Mouse (Mus musculus) stomach, embryonic 16.5 days (tissue): ENCODE results near the gene Def6. TPM values are rescaled to one million over a fixed set of nuclear protein-coding genes. Genes with fewer than 3 reads are reported as not detected.

Source experiments
- ATAC-seq: fragments of 200-750 bp; cut with Nextera tagmentation; 2 replicates; pipeline ENCODE4 v1.8.0; 2017; ENCODE audit warnings: moderate number of reproducible peaks, moderate TSS enrichment; ENCODE audit not compliant: insufficient read depth, low FRiP score
- H3K27ac ChIP-seq: fragments of 300-500 bp; sonication (generic); 2 replicates; pipeline ENCODE4 v1.5.1; 2014; ENCODE audit warnings: low read length
- H3K27me3 ChIP-seq: fragments of 300-500 bp; sonication (generic); 2 replicates; pipeline ENCODE4 v1.6.1; 2014; ENCODE audit warnings: low read length, control low read depth, mixed read lengths; ENCODE audit not compliant: control insufficient read depth, insufficient read depth
- H3K36me3 ChIP-seq: fragments of 300-500 bp; sonication (generic); 2 replicates; pipeline ENCODE4 v1.6.1; 2014; ENCODE audit warnings: low read length; ENCODE audit not compliant: control insufficient read depth, insufficient read depth
- H3K4me1 ChIP-seq: fragments of 300-500 bp; sonication (generic); 2 replicates; pipeline ENCODE4 v1.6.1; 2014; ENCODE audit warnings: low read length, control low read depth, mixed read lengths; ENCODE audit not compliant: control insufficient read depth, insufficient read depth
- H3K4me2 ChIP-seq: fragments of 300-500 bp; sonication (generic); 2 replicates; pipeline ENCODE4 v1.6.1; 2014; ENCODE audit warnings: low read depth, low read length, mixed read lengths
- H3K4me3 ChIP-seq: fragments of 300-500 bp; sonication (generic); replicated peaks from 2 replicates; pipeline ENCODE4 v1.5.1; 2014; ENCODE audit warnings: mild to moderate bottlenecking, low read length
- H3K9ac ChIP-seq: fragments of 300-500 bp; sonication (generic); 2 replicates; pipeline ENCODE4 v1.6.1; 2014; ENCODE audit warnings: low read length
- H3K9me3 ChIP-seq: fragments of 300-500 bp; sonication (generic); replicated peaks from 2 replicates; pipeline ENCODE4 v1.6.1; 2016; ENCODE audit warnings: low read length, control low read depth; ENCODE audit not compliant: control insufficient read depth
- WGBS: fragments of 180-500 bp; shearing (Covaris S2); extraction: QIAGEN DNeasy Blood & Tissue Kit; methylation state at CpG from one replicate; pipeline ENCODE4 v1.1.7; 2014; 5-methylcytosine and 5-hydroxymethylcytosine counted together
- polyA plus RNA-seq: library from polyadenylated mRNA; unstranded; fragments of >200 nt; fragmentation: Nextera tagmentation; extraction: Ambion mirVana; gene quantifications from 2 replicates; pipeline ENCODE4 v1.2.1, GENCODE M21; 2015

Gene Def6
- polyA plus RNA-seq, 1 experiment from 2014 or later: 8.8 TPM

DNA sequence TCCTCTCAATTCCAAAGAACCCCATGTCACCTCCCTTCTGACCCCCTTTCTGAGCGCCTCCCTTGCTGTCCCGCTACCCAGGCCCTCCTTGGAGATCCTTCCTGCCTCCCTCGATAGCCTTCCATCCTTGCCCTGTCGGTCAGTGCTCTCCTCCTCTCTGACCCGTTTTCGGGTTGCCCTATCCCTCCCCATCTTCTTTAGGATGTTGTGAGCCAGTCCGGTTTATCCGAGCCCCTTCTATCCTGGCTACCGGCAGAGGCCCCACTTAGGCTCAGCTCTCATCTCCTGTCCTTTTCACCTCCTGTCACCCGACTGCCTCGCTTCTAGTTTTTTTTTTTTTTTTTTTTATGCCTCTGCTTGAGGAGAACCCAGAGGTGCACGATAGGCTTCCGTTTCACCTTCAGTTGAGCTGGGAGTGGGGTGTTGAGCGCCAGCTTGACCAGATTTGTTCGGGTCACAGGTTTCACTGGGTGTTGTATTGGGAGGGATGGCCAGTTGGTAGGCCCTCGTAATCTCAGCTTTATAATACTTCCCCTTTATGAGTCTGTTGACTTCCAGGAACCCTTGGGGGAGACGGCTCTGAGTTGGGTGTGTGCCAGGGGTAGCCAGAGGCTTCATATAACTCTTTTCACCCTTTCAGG, 25.6 kb downstream of the Def6 start:
- WGBS: 4% methylated on average over 17 of the region's 17 CpGs
- Histone ChIP-seq H3K27ac (peak overlapping the region; percentile 88), H3K9me3 (no peaks in the 10 kb centered on the region), H3K4me3 (peak overlapping the region; percentile 77), H3K36me3 (no peaks in the 10 kb centered on the region), H3K9ac (peak overlapping the region; percentile 88), H3K4me1 (peaks cover 28% of the 10 kb centered on the region), H3K4me2 (peak overlapping the region; percentile 68), H3K27me3 (no peaks in the 10 kb centered on the region)
- ATAC-seq: no peak

DNA sequence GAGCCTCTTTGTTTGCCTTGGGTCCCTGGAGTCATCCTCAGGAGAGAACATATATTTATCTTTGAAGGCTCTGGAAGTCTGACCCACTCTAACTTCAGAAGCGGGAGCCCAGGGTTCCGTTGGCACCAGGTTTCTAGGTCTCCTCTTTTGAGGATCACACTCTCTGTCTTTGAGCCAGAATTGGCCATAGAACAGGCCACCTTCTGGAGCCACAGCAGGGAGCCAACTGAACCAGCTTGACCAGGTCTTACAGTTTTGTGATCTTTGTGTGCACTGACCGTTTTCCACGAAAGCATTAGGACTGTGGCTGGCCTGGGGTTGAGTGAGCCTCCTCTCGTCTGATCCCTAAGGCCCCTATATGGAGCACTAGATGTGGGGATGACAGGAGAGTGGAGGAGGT, 27.1 kb downstream of the Def6 start:
- H3K9me3 ChIP-seq: no peaks in the 10 kb centered on the region
- peak overlapping the region; percentile 68 for H3K4me2 ChIP-seq
- H3K27me3 ChIP-seq: no peaks in the 10 kb centered on the region
- no peak for ATAC-seq
- H3K9ac ChIP-seq: peak overlapping the region; percentile 22; the same call in 1 of the 2 replicates
- no peaks in the 10 kb centered on the region for H3K36me3 ChIP-seq
- 80% methylated on average over 5 of the region's 5 CpGs for WGBS
- H3K27ac ChIP-seq: peak overlapping the region; percentile 77
- H3K4me3 ChIP-seq: no peak overlapping the region; the same call in 1 of the 2 replicates
- peaks cover 28% of the 10 kb centered on the region for H3K4me1 ChIP-seq

DNA sequence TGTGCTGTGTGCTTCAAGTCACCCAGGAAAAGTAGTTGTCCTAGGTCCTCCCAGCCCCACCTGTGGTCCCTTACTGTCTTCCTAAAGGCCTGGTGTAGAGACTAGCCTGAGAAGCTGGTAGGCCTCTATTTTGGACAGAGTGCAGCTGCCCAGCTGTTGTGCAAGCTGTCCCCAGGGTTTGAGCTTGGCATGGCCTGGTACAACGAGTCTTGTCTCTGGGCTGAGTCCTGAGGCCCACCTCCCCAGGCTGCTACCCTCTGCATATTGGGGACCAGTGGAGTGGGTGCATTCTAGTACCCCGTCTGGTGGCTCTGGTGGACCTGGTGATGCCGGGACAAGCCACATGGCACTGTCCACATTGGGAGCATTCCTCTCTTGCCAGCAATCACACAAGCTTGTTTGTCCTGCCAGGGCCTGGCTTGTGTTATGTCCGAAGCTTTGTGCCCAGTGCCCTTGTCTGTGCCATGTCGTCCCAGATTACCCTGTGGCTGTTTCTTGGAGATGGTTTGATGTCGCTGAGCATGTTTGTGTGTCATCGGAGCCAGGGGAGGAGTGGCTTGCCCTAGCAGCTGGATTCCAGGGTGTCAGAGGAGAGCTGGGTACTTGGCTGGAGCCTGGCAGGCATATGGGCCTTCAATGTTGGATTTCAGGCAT, 28.5 kb downstream of the Def6 start:
- Histone ChIP-seq H3K9me3 (no peaks in the 10 kb centered on the region), H3K4me3 (no peak overlapping the region), H3K9ac (peak overlapping the region; percentile 6; the same call in 1 of the 2 replicates), H3K4me1 (peaks cover 28% of the 10 kb centered on the region), H3K27me3 (no peaks in the 10 kb centered on the region), H3K36me3 (no peaks in the 10 kb centered on the region), H3K27ac (no peak overlapping the region), H3K4me2 (no peak overlapping the region)
- ATAC-seq: no peak
- 76% methylated on average over 7 of the region's 7 CpGs for WGBS

DNA sequence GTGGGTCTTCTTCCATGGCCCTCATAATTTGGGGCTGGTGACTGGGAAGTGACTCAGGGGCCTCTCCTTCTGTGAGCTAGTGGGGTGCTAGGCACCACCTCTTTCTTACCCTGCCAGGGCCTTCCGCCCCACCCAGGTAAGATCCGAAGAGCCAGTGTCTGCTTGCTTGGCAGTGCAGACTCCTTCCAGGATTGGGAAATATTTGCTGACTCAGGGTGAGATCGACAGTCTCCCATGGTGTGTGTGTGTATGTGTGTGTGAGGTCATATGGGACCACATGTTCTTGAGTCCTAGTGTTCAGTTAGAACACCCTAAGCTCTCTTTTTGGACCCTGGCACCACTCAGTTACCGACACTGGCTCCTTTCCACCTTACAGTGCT, 29.0 kb downstream of the Def6 start:
- Histone ChIP-seq H3K4me1 (peaks cover 28% of the 10 kb centered on the region), H3K27ac (no peak overlapping the region), H3K36me3 (no peaks in the 10 kb centered on the region), H3K4me3 (no peak overlapping the region), H3K4me2 (no peak overlapping the region), H3K9ac (0 out of 2 replicates have a peak overlapping the region, but pooled peaks have one; percentile 6), H3K9me3 (no peaks in the 10 kb centered on the region), H3K27me3 (no peaks in the 10 kb centered on the region)
- no peak for ATAC-seq
- WGBS: 64% methylated on average over 4 of the region's 4 CpGs

DNA sequence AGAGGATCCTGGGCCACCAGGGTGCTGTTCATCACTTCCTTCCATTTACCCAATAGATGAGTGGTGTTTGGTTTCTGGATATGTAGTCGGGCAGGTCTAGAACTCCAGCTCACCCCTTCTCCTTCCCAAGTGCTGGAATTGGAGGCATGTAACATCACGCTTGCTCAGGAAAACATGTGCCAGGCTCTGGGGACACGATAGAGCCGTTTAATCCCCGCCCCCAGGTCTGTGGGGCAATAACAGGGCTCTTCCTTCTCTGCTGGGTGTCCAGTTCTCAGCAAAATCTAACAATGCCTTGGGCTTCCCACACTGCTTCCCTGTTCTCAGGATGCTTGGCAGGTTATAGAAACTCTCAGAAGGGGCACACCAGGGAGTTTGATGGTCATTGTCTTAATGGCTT, 29.8 kb downstream of the Def6 start:
- Histone ChIP-seq H3K27ac (no peak overlapping the region), H3K4me2 (no peak overlapping the region), H3K4me3 (no peak overlapping the region), H3K36me3 (no peaks in the 10 kb centered on the region), H3K9me3 (no peaks in the 10 kb centered on the region), H3K27me3 (no peaks in the 10 kb centered on the region), H3K9ac (no peak overlapping the region), H3K4me1 (peaks cover 28% of the 10 kb centered on the region)
- WGBS: 74% methylated on average over 5 of the region's 5 CpGs
- ATAC-seq: no peak

DNA sequence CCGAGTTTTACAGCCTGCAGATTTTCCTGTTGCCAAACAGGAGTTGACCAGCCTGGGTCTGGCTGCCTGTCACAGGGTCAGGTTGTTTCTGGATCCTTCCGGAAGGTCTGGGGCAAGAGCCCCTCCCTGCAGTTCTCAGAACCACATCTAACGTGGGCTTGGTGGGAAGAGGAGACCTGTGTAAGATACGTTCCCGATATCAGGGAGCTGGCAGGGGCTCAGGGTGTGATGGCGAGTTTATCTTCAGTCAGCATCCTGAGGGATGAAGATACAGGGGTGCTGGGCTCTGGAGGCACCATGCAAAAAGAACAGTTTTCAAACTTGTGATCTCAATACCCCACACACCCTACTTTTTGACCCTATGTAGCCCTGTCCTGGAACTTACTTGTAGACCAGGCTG, 30.3 kb downstream of the Def6 start:
- peaks cover 28% of the 10 kb centered on the region for H3K4me1 ChIP-seq
- no peak overlapping the region for H3K4me2 ChIP-seq
- no peaks in the 10 kb centered on the region for H3K36me3 ChIP-seq
- H3K27ac ChIP-seq: no peak overlapping the region
- H3K9me3 ChIP-seq: no peaks in the 10 kb centered on the region
- H3K9ac ChIP-seq: no peak overlapping the region
- 82% methylated on average over 6 of the region's 6 CpGs for WGBS
- H3K27me3 ChIP-seq: no peaks in the 10 kb centered on the region
- no peak overlapping the region for H3K4me3 ChIP-seq
- no peak for ATAC-seq

DNA sequence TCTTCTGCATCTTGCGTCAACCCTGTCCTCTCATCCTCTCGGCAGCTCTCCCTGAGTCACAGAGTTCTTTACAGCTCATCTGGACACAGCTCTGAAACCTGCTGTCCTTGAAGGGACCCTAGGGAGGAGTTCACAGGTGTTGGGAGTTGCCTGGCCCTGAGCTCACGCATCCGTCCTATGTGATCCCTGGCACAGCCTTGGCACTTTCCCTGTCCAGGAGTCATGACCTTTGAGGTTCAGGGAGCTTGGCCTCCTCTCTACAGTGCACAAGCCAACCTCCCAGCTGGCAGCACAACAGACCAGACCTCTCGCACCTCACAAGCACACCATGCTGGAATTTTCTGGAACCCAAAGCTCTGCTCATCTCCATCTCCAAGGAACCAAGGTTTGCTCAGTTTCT, 33.3 kb downstream of the Def6 start:
- H3K4me2 ChIP-seq: no peak overlapping the region
- H3K4me3 ChIP-seq: no peak overlapping the region
- no peak overlapping the region for H3K9ac ChIP-seq
- H3K36me3 ChIP-seq: no peaks in the 10 kb centered on the region
- H3K9me3 ChIP-seq: no peaks in the 10 kb centered on the region
- WGBS: 85% methylated on average over 5 of the region's 5 CpGs
- no peaks in the 10 kb centered on the region for H3K27me3 ChIP-seq
- H3K4me1 ChIP-seq: peaks cover 14% of the 10 kb centered on the region
- H3K27ac ChIP-seq: no peak overlapping the region
- ATAC-seq: no peak

DNA sequence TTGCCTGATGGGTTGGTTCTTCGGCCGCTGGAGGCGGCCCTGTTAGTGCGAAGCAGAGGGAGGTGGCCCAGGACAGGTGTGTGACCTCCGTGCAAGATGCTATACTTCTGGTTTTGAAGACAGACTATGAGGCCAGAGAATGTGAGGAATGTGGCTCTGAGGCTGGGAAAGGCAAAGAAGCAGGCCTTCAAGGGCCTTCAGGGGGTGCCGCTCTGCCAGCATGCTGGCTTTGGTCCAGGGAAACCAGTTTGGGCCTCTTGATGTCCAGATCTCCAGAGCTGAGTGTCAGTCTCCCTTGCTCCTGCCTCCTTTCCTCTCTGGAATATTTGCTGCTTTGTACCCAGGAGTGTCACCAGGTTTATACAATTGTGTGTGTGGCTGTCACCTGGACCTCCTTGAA, 34.7 kb downstream of the Def6 start:
- H3K36me3 ChIP-seq: no peaks in the 10 kb centered on the region
- no peaks in the 10 kb centered on the region for H3K9me3 ChIP-seq
- no peak overlapping the region for H3K27ac ChIP-seq
- H3K27me3 ChIP-seq: no peaks in the 10 kb centered on the region
- no peak overlapping the region for H3K9ac ChIP-seq
- no peak overlapping the region for H3K4me3 ChIP-seq
- peaks cover 8% of the 10 kb centered on the region for H3K4me1 ChIP-seq
- WGBS: 75% methylated on average over 6 of the region's 6 CpGs
- no peak overlapping the region for H3K4me2 ChIP-seq
- no peak for ATAC-seq

DNA sequence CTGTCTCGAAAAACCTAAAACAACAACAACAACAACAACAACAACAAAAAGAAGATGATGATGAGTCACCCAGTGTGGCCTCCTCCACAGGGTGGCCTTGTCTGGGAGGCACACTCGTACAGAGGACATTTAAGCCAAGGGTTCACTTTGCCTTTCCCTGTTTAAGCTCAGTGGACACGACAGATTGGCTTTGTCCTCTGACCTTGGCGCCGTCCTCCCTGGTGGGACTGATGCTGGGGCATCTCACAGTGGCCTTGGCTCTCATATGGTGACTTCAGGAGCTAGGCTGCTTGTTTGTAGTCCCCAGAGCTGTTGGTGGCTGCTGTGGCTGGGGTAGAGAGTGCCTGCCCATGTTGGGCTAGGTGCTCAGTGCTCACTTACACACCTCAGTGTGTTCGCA, 36.6 kb downstream of the Def6 start:
- Histone ChIP-seq H3K4me1 (peaks cover 8% of the 10 kb centered on the region), H3K27ac (peak overlapping the region; percentile 6; the same call in 1 of the 2 replicates), H3K27me3 (no peaks in the 10 kb centered on the region), H3K4me3 (no peak overlapping the region), H3K9ac (no peak overlapping the region), H3K4me2 (no peak overlapping the region), H3K9me3 (no peaks in the 10 kb centered on the region), H3K36me3 (no peaks in the 10 kb centered on the region)
- 86% methylated on average over 6 of the region's 6 CpGs for WGBS
- ATAC-seq: no peak
